Mouse (Mus musculus) heart, adult 2 months (tissue): Measurements from ENCODE around the gene Gm49336.

Experiments used
- CTCF ChIP-seq: fragments of 200-600 bp; IDR thresholded peaks from 2 replicates; pipeline ENCODE4 v1.8.1; 2022; ENCODE audit warnings: antibody characterized with exemption, mild to moderate bottlenecking, moderate library complexity
- POLR2A ChIP-seq: fragments of 200-500 bp; IDR thresholded peaks from 2 replicates; pipeline ENCODE4 v1.6.1; 2011; ENCODE audit warnings: mild to moderate bottlenecking, low read depth, low read length, control low read depth; ENCODE audit not compliant: insufficient read depth

GRCm38 (mm10) chr14:60286194-60286863 is 35.0 kb upstream of the Gm49336 start:
- TF ChIP-seq POLR2A = no peak
- no peak for TF ChIP-seq CTCF
